Mouse (Mus musculus) embryonic fibroblast, embryonic 13.5 days (primary cell): ENCODE data around the gene Oscp1.

ENCODE experiments used
- CTCF ChIP-seq: IDR thresholded peaks from 2 replicates; pipeline ENCODE4 v1.5.1; 2011; ENCODE audit warnings: mild to moderate bottlenecking, control low read depth, low read length, moderate library complexity, borderline replicate concordance; ENCODE audit not compliant: insufficient read depth
- POLR2A ChIP-seq: IDR thresholded peaks from 2 replicates; pipeline ENCODE4 v1.6.1; 2011; ENCODE audit warnings: low read depth, mild to moderate bottlenecking, control low read depth, low read length, moderate library complexity

DNA sequence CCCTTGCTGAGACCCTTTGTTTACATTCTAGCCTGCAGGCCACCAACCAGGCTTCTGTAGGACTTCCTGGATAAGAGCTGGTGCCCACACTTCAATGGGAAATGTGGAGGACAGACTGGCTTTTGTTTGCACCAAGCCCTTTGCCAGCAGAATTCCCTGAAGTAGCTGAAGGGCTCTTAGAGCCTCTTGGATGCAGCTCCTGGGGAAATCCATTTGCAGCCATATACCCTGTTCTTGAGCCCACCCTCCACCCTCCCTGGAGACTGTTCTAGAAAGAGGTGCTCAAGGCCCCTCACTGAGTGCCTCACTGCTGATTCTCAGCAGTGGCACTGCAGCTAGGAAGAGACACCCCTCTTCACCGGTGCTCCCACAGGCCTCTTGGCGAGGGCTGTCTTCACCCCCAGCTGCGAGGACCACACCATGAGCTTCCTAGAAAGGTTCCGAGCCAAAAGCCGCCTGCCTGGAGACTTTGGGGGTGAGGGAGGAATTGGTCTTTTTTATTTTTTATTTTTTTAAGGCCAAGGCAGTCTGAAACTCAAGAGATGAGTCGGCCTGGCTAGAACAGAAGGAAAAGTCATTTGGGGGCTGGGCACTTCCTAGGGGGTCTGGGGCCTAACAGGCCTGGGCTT, 74.4 kb downstream of the Oscp1 start:
- TF ChIP-seq CTCF (no peak), POLR2A (no peak)
